Mouse (Mus musculus): ENCODE data around the gene Tmem132b.

Tmem132b gene

GRCm38 (mm10) chr5:125683491-125683890 is 151.9 kb downstream of the Tmem132b start:
- DNase-seq: no peak

GRCm38 (mm10) chr5:125685681-125686331 is 154.2 kb downstream of the Tmem132b start:
- DNase-seq: no peak

DNA sequence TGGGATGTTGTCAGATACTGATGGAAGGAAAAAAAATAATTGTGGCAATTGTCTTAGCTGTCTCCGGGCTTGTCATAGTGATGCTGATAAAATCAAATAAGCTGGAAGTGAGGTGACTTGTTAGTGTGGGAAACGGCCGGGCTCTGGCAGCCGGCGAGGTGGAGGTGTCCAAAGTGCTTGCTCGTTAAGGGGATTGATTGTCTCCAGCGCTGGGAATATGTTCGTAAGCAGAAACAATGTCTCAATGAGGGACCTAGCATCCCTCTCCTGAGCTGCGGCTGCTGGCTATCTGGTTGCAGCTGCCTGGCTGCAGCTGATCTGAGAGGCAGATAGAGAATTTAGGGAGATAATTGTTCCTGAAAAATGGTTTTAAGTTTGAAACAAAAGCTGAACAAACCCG is 161.0 kb downstream of the Tmem132b start:
- DNase-seq: no peak

- no peak for DNase-seq
These were observed 167.8 kb downstream of the Tmem132b start for GRCm38 (mm10) chr5:125699395-125699794.

DNA sequence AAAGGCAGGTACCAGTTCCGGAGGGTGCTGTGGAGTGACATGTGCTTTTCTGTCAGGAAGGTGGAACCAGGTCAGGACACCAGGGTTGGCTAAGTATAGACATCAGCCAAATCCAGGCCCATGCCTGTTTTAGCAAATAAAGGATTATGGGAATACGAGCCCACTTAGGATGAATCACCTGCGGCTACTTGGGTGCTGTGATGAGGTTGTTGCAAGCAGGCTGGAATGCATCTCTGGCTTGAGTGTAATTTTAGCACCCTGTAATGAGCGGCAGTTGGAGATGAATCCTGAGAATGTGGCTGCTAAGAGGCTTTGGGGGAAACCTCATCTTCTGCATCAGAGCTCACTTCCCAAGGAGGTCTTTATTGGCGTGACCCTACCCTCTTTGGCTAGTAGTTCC is 168.7 kb downstream of the Tmem132b start:
- no peak for DNase-seq

DNA sequence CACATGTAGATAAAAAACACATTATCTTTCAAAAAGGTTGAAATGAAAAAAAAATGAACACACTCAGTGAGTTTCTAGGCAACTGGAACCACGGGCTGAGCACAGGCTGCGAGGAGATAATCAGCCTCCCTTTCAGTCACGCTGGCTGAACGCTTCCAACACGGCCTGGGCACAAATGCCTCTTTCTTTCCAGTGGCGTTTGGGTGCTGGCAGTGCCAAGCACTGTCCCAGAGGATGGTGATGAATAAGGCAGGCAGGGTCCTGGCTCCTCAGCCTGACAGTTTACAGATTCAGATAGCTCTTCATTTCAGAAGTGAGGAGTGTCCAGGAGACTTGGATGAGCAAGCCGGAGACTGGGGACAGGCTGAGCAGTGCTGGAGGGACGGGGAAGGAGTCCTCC is 173.8 kb downstream of the Tmem132b start:
- DNase-seq: no peak

DNA sequence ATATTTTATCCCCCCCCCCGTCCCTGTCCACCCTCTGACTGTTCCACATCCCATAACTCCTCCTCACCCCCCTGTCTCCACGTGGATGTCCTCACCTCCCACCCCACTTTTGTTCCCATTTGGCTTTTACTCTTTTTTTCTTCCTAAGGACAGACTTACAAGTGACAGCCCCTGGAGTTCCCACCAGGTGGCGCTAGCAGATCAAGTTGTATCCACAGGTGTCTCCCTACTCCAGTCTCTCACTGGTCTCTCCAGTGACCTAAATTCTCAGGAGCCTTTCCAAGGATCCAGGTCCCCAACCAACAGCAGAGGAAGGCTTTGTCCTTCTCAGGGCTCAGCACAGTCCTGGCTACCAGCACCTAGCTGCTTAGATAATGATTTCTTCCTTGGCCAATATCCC is 177.6 kb downstream of the Tmem132b start:
- DNase-seq: peak; percentile 73

DNA sequence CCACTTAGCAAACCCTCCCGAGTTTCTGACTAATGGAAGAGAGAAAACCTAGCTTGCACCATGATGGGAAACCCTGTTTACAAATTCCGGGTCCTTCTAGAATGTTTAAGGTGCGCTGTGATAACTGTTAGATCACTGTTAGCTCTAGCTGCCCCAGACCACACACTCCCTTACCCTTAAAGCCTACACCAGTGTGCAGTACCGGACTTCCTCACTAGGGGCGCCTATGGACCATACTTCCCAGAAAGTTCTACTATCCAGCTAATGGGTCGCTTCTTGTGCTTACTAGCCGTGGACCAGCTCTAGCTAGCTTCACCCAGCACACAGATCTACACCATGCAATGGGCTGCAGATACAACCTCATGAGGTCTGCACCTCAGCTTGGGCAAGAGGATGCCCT is 195.2 kb downstream of the Tmem132b start:
- DNase-seq: no peak

DNA sequence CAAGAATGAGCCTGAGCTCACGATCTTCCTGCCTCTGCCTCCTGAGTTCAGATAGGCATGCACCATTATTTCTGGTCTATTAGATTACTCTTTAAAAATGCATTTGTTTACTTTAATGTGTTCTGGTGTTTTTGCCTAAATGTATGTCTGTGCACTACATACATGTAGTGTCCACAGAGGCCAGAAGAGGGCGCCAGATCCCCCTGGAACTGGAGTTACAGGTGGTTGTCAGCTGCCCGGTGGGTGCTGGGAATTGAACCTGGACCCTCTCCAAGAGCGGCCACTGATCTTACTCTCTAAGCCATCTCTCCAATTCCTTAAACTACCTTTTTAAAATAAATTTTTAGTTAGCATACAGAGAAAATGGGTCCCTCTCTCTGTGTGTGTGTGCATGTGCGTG is 195.9 kb downstream of the Tmem132b start:
- DNase-seq: no peak

DNA sequence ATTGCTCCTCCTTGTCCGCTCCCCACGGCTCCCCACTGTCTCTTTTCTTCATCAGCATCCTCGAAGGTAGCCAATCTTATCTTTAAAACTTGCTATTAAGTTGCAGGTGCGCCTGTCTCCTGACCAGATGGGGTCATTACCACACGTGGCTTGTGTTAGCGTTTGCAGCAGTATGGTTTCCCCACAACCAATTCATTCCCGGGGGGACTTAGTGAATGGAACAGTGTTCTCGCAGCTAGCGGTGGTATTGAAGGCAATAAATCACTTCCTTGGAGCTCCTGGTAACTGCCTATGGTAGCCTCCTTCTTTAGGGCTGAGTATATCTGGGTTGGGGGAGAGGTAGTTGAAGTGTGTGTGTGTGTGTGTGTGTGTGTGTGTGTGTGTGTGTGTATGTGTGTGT is 196.4 kb downstream of the Tmem132b start:
- DNase-seq: no peak

- no peak for DNase-seq
These were observed 196.9 kb downstream of the Tmem132b start for GRCm38 (mm10) chr5:125728521-125728920.

- DNase-seq: no peak
These were observed 202.2 kb downstream of the Tmem132b start for GRCm38 (mm10) chr5:125733806-125734205.

DNA sequence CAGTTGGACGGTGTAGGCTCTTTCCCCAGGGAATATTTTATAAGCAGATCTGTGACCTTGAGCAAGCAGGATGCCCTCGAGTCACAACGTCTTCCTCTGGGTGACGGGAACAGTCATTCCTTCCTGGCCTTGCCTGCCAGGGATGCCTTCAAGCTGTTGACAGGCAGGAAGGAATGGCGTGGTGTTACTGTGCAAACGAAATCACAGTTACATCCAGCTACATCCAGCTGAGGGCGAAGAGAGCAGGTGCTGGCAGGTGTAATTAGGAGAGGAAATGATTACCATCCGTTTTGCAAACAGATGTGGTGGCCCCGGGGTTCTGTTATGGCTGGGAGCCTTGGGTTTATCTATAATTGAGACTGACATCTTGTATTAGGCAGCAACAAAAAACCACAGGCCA is 205.5 kb downstream of the Tmem132b start:
- DNase-seq: peak; percentile 5

GRCm38 (mm10) chr5:125743503-125743902 is 211.9 kb downstream of the Tmem132b start:
- DNase-seq: no peak

GRCm38 (mm10) chr5:125745727-125746126 is 214.2 kb downstream of the Tmem132b start:
- DNase-seq: peak; percentile 31

GRCm38 (mm10) chr5:125751481-125751880 is 219.9 kb downstream of the Tmem132b start:
- no peak for DNase-seq

GRCm38 (mm10) chr5:125752546-125752945 is 221.0 kb downstream of the Tmem132b start:
- DNase-seq: no peak

DNA sequence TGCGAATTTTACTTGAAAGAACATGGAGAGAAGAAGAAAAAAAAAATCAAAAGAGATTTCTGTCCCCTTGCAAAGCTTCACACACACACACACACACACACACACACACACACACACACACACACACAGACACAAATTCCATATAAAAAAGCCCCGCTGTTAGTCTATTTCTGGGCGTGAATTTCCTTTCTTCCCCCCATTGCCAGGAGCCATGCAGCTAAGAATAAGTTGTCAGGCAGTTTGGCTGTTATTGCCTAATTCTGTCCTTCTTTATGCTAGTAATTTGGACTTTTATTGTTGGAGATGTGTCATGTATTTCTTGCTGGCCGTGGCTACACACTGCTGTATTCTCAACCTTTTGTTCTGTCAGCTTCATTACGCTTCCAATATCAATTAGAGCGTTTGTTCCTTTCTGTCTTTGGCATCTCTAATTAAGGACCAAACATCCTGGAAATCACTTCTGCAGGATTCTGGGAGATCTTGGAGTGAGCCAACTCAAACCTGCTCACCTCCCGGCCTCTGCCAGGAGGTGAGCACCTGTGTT is 225.5 kb downstream of the Tmem132b start:
- no peak for DNase-seq

DNA sequence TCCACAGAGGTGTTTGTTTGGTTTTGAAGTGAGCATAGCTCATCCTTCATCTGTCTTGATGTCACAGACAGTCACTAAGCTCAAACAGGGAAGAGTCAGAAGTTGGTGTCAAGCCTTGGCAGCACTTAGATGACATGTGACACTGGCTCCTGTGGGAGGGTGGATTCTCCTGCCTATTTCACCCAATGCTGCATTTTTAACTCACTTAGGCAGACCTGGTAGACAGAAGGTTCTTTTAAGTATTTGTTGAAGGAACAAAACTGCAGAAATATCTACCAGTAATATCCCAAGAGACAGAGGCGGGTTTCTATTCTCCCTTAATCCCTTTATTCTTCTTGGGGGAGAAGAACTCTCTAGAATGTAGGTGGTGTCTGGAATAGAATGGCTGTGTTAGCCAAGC is 226.9 kb downstream of the Tmem132b start:
- no peak for DNase-seq

DNA sequence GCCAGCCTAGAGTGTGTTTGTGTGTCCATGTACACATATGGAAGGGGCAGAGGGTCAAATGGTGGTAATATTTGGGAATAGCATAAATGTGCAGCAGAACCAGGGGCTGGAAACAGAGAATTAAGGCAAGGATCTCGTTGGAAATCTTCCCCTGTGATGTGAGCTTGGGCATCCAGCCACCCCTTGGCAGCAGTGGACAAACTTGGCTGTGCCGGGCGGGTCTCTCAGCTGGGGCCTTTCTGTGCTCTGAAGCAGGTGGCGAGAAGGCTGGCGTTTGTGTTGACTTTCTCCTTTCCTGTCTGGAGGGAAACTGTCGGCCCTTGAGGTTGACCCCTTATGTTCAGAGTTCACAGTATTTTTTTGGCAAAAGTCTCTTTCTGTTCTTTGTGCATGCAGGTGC is 235.4 kb downstream of the Tmem132b start:
- no peak for DNase-seq

GRCm38 (mm10) chr5:125767950-125768349 is 236.4 kb downstream of the Tmem132b start:
- no peak for DNase-seq

DNA sequence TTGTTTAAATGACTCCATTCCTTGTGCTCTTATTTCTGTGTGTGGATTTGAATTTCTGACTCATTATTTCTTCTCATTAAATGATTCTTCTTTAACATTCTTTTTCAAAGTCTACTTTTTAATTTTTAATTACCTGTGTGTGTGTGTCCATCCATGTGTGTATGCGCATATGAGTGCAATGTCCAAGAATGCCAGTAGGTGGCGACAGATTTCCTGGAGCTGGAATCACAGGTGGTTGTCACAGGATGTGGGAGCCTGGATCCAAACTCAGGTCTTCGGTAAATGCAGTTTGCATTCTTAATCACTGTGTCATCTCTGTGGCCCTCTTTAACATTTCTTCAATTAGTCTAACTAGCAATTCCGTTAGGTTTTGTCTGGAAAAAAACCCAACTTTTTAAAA is 240.7 kb downstream of the Tmem132b start:
- no peak for DNase-seq

DNA sequence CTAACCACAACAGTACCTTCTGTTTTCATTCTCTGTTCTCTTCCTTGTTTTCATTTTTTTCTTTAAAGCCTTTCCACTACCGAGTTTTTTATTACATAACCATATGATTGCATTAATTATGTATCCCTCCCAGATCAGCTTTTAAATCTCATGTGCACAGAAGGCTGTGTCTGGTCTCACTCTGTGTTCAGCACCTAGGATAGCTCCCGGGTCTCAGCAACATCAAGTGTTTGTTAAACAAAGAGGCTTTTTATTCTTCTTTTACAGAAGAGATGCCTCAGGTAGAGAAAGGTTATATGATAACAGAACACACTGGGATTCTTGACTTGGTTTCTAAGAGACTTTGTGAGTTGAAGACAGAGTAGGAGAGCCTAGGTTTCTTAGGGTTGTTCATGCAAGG is 241.2 kb downstream of the Tmem132b start:
- peak; percentile 50 for DNase-seq

- DNase-seq: no peak
These were observed 248.8 kb downstream of the Tmem132b start for GRCm38 (mm10) chr5:125780332-125780731.

DNA sequence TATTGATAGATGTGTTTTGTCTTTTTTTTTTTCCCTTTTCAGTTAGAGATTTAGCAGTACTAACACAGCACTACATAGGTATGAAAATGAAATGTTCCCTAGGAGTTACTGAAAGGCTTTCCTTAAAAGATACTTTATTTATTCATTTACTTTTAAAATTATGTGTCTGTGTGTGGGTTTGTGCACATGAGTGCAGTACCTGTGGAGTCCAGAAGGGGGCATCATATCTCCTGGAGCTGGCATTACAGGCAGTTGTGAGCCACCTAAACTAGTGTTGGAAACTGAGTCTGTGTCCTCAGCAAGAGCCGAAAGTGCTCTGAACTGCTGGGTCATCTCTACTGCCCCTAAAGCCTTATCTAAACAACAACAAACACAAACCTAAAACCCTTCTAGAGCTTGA is 261.1 kb downstream of the Tmem132b start:
- no peak for DNase-seq

All from embryo, embryonic 11 days (tissue).